9 mouse cellular contexts compared by ENCODE assay signal in genomic region chr3:121553294-121553693, GRCm38 (mm10). TPM values are rescaled to one million over a fixed set of nuclear protein-coding genes. Genes with fewer than 3 reads are reported as not detected.
A peak's percentile ranks its signal among the peaks of the same experiment; 100 is the strongest.
DNase-seq lines count a peak whose midpoint lies in the region; ATAC-seq lines count a peak whose summit lies in the region.
"Had no signal": no experiment of that assay in that cellular context is flagged by ENCODE, and none has a peak within 500 bp of the region (broad histone marks: within the 10 kb centered on the region; RNA-seq: fewer than 3 reads in every experiment).

No protein-coding gene starts in this region.

- H3K4me3 ChIP-seq in lung, embryonic 15.5 days: no peak overlapping the region
- H3K4me3 ChIP-seq: hindbrain, embryonic 13.5 days had no signal

- H3K4me2 ChIP-seq in lung, embryonic 15.5 days: no peak overlapping the region
- H3K4me2 ChIP-seq: hindbrain, embryonic 13.5 days had no signal

- DNase-seq in lung, postnatal 25 days (ENCODE audit: low spot score): no peak
- DNase-seq in adrenal gland, postnatal 36 days: peak; percentile 72 to 80
- peak; percentile 63 to 69 for DNase-seq in kidney, postnatal 25 days
- DNase-seq in spleen, postnatal 10 days (ENCODE audit: low spot score in 2 of 2): no peak
- no peak for DNase-seq in liver
- no peak for DNase-seq in urinary bladder, postnatal 4 days (ENCODE audit: low spot score in 2 of 2)
- DNase-seq: gastrocnemius, postnatal 25 days had no signal

- ATAC-seq in lung, embryonic 15.5 days (ENCODE audit: borderline replicate concordance, extremely low read depth, low FRiP score, low TSS enrichment): peak; percentile 25; the same call in 1 of the 2 replicates

- H3K36me3 ChIP-seq in lung, embryonic 15.5 days: no peaks in the 10 kb centered on the region
- H3K36me3 ChIP-seq: hindbrain, embryonic 13.5 days had no signal

- H3K9me3 ChIP-seq in lung, embryonic 15.5 days: no peaks in the 10 kb centered on the region
- H3K9me3 ChIP-seq: hindbrain, embryonic 13.5 days had no signal

- WGBS in lung, embryonic 15.5 days: 33% methylated on average over 14 of the region's 14 CpGs

- no peaks in the 10 kb centered on the region for H3K27me3 ChIP-seq in lung, embryonic 15.5 days
- H3K27me3 ChIP-seq: hindbrain, embryonic 13.5 days had no signal

- H3K4me1 ChIP-seq in lung, embryonic 15.5 days: peaks cover 17% of the 10 kb centered on the region
- H3K4me1 ChIP-seq: hindbrain, embryonic 13.5 days had no signal

- H3K9ac ChIP-seq in lung, embryonic 15.5 days: no peak overlapping the region
- H3K9ac ChIP-seq: hindbrain, embryonic 13.5 days had no signal

- peak overlapping the region; percentile 31 for H3K27ac ChIP-seq in lung, embryonic 15.5 days
- H3K27ac ChIP-seq: hindbrain, embryonic 13.5 days had no signal

RNA-seq across cellular contexts. Expression of gene Slc44a3, which starts 21.1 kb away (rescaled TPM):
- 15.3 and 16.5 TPM in 2 replicates for polyA plus RNA-seq in lung, embryonic 15.5 days (2015; fragmentation: Nextera tagmentation; extraction: Ambion mirVana)
- 10 to 100 TPM; 18.4 to 26.2 TPM for total RNA-seq in adrenal gland, postnatal 36 days (2021)

Comparison
In these comparisons a context has a peak if more than half of its experiments do, and no peak if none do; other contexts are left out.
1. DNase-seq: peak in adrenal gland, postnatal 36 days (2 of 2) and kidney, postnatal 25 days (2 of 2); none in lung, postnatal 25 days (single experiment), spleen, postnatal 10 days (0 of 2), liver (single experiment) and urinary bladder, postnatal 4 days (0 of 2).